Mouse (Mus musculus): ENCODE data around the gene Hmga1b. TPM values are rescaled to one million over a fixed set of nuclear protein-coding genes. Genes with fewer than 3 reads are reported as not detected.
"Not testable (repeated sequence)": the region's sequence is repeated elsewhere in the genome, so short reads cannot be mapped to it uniquely, and the experiment has no call there.

Hmga1b gene
- polyA plus RNA-seq, 1 experiment from 2014 or later: 5.9 TPM

DNA sequence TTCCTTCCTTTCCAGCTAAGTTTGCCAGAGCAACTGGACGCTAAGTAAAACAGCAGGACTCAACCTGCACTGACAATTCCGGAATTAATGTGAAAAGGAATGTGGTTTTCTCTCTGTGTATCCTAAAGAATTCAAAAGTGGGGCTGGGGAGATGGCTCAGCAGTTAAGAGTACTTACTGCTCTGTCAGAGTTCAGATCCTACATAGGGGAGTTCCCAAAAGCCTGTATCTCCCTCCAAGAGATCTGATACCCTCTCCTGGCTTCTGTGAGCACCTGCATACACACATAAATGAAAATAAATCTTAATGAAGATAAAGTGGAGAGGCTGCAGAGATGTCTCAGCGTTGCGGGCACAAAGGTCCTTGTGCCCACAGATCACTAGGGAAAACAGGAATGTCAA, 11.0 kb upstream of the Hmga1b start:
- 76% methylated on average over 4 of the region's 4 CpGs for WGBS

GRCm38 (mm10) chr11:120760236-120760635, 2.4 kb upstream of the Hmga1b start:
- WGBS: 82% methylated on average over 9 of the region's 9 CpGs
- Histone ChIP-seq H3K27ac (ENCODE audit: low read length) (no peak overlapping the region), H3K4me1 (ENCODE audit: control insufficient read depth, insufficient read depth, low read length) (no peaks in the 10 kb centered on the region)

More for the DNA sequence above, 11.0 kb upstream of the Hmga1b start:
- Histone ChIP-seq H3K9ac (ENCODE audit: low read depth, low read length) (no peak overlapping the region), H3K27ac (ENCODE audit: low read length) (no peak overlapping the region), H3K4me1 (ENCODE audit: control insufficient read depth, insufficient read depth, low read length) (no peaks in the 10 kb centered on the region), H3K36me3 (ENCODE audit: control insufficient read depth, insufficient read depth, low read length) (no peaks in the 10 kb centered on the region), H3K4me3 (ENCODE audit: low read length) (no peak overlapping the region), H3K27me3 (replicated peaks; ENCODE audit: control insufficient read depth, insufficient read depth, low read length) (no peaks in the 10 kb centered on the region), H3K4me2 (ENCODE audit: low read depth, low read length) (no peak overlapping the region), H3K9me3 (ENCODE audit: control insufficient read depth, low read length) (no peaks in the 10 kb centered on the region)
- ATAC-seq: no peak

DNA sequence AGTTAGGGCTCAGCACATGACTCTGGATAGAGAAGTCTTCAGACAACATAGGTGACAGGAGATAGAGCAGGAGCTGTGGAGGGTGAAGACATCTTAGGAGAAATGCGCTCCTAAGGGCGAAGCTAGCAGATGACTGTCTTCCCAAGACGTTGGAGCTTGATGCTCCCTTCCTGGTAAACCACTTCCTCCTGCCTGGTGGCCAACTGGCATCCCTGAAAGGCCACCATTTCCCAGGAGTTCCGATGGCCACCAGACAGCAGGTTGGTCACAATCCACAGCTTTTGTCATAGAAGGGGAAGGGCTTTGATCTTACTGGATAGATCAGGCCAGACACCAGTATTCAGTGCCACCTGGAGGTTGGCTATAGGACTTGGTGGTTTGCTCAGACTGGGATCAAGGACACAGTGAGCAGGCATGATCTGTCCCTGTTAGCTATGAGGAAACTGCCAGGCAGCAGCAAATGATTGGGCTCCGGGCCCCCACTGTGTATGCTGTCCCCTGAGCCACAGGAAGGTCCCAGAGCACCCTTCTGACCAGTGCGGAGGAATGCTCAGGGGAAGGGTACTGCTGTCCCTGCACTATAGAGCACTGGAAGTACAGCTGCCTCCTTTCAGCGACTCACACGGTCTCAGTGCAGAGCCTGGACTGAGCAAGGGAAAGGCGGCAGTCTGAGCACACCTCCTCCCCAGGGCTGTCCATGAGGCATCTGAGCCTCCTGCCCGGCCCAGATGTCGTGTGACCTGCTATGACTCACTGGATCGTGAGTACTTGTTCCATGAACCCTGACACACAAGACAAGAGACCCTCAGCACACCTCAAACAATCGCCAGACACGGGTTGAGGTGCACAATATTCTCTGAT, 553 bp upstream of the Hmga1b start:
- Histone ChIP-seq H3K4me2 (ENCODE audit: low read depth, low read length) (peak overlapping the region; percentile 21), H3K27ac (ENCODE audit: low read length) (peak overlapping the region; percentile 97), H3K4me3 (ENCODE audit: low read length) (no peak overlapping the region), H3K27me3 (replicated peaks; ENCODE audit: control insufficient read depth, insufficient read depth, low read length) (0 out of 2 replicates have a peak, but pooled peaks cover 2% of the 10 kb centered on the region), H3K9me3 (ENCODE audit: control insufficient read depth, low read length) (peaks cover 15% of the 10 kb centered on the region), H3K9ac (ENCODE audit: low read depth, low read length) (peak overlapping the region; percentile 54), H3K36me3 (ENCODE audit: control insufficient read depth, insufficient read depth, low read length) (no peaks in the 10 kb centered on the region), H3K4me1 (ENCODE audit: control insufficient read depth, insufficient read depth, low read length) (no peaks in the 10 kb centered on the region)
- WGBS: 57% methylated on average over 14 of the region's 14 CpGs
- peak; percentile 91 for ATAC-seq

More at GRCm38 (mm10) chr11:120760236-120760635, 2.4 kb upstream of the Hmga1b start:
- Histone ChIP-seq H3K36me3 (ENCODE audit: control insufficient read depth, insufficient read depth, low read length) (no peaks in the 10 kb centered on the region), H3K9ac (ENCODE audit: low read depth, low read length) (no peak overlapping the region), H3K27me3 (replicated peaks; ENCODE audit: control insufficient read depth, insufficient read depth, low read length) (0 out of 2 replicates have a peak, but pooled peaks cover 2% of the 10 kb centered on the region), H3K9me3 (ENCODE audit: control insufficient read depth, low read length) (peaks cover 15% of the 10 kb centered on the region), H3K4me3 (ENCODE audit: low read length) (no peak overlapping the region), H3K4me2 (ENCODE audit: low read depth, low read length) (no peak overlapping the region)
- ATAC-seq: no peak

- H3K4me1 ChIP-seq (ENCODE audit: control insufficient read depth, insufficient read depth, low read length); H3K9me3 ChIP-seq (ENCODE audit: control insufficient read depth, low read length); H3K4me3 ChIP-seq (ENCODE audit: low read length); H3K27me3 ChIP-seq (replicated peaks; ENCODE audit: control insufficient read depth, insufficient read depth, low read length); H3K36me3 ChIP-seq (ENCODE audit: control insufficient read depth, insufficient read depth, low read length): not testable (repeated sequence)
- H3K9ac ChIP-seq (ENCODE audit: low read depth, low read length): peak overlapping the region; percentile 45; the same call in 1 of the 2 replicates
- peak overlapping the region; percentile 97 for H3K27ac ChIP-seq (ENCODE audit: low read length)
- H3K4me2 ChIP-seq (ENCODE audit: low read depth, low read length): peak overlapping the region; percentile 21
- WGBS: 24% methylated on average over 5 of the region's 23 CpGs
- peak; percentile 62 for ATAC-seq
These were observed 766 bp downstream of the Hmga1b start for GRCm38 (mm10) chr11:120763121-120763999.

GRCm38 (mm10) chr11:120767023-120767422, 4.4 kb downstream of the Hmga1b start:
- not testable (repeated sequence) for H3K9me3 ChIP-seq (ENCODE audit: control insufficient read depth, low read length)

GRCm38 (mm10) chr11:120768206-120768605, 5.6 kb downstream of the Hmga1b start:
- Histone ChIP-seq H3K9me3 (ENCODE audit: control insufficient read depth, low read length) (no peaks in the 10 kb centered on the region), H3K4me1 (ENCODE audit: control insufficient read depth, insufficient read depth, low read length) (peaks cover 2% of the 10 kb centered on the region; the same call in 1 of the 2 replicates), H3K27ac (ENCODE audit: low read length) (peak overlapping the region; percentile 46), H3K27me3 (replicated peaks; ENCODE audit: control insufficient read depth, insufficient read depth, low read length) (no peaks in the 10 kb centered on the region), H3K4me2 (ENCODE audit: low read depth, low read length) (no peak overlapping the region), H3K9ac (ENCODE audit: low read depth, low read length) (no peak overlapping the region), H3K4me3 (ENCODE audit: low read length) (no peak overlapping the region), H3K36me3 (ENCODE audit: control insufficient read depth, insufficient read depth, low read length) (no peaks in the 10 kb centered on the region)
- 79% methylated on average over 1 of the region's 1 CpGs for WGBS
- ATAC-seq: peak; percentile 87

More at GRCm38 (mm10) chr11:120767023-120767422, 4.4 kb downstream of the Hmga1b start:
- H3K4me3 ChIP-seq (ENCODE audit: low read length); ATAC-seq; H3K9ac ChIP-seq (ENCODE audit: low read depth, low read length); H3K4me2 ChIP-seq (ENCODE audit: low read depth, low read length); H3K27me3 ChIP-seq (replicated peaks; ENCODE audit: control insufficient read depth, insufficient read depth, low read length); H3K27ac ChIP-seq (ENCODE audit: low read length); H3K4me1 ChIP-seq (ENCODE audit: control insufficient read depth, insufficient read depth, low read length); H3K36me3 ChIP-seq (ENCODE audit: control insufficient read depth, insufficient read depth, low read length): not testable (repeated sequence)
- 75% methylated on average over 4 of the region's 7 CpGs for WGBS

DNA sequence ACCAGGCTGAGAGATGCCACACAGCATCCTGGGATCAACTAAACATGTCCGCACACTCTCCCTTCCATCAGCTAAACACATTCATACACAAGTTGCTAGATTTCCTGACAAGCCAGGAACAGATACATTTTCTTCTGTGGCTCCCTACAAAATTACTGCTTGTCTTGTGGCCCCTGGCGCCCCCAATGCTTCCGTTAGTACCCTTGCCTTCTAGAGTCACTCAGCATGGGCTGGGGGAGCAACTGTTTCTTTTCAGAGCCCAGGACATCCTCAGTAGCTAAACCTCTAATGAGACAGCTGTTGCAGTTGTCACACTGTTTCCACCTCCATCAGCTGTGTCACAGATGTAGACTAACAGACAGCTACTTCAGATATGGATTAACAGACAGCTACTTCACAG, 10.2 kb downstream of the Hmga1b start:
- Histone ChIP-seq H3K9me3 (ENCODE audit: control insufficient read depth, low read length) (no peaks in the 10 kb centered on the region), H3K36me3 (ENCODE audit: control insufficient read depth, insufficient read depth, low read length) (no peaks in the 10 kb centered on the region), H3K9ac (ENCODE audit: low read depth, low read length) (no peak overlapping the region), H3K4me2 (ENCODE audit: low read depth, low read length) (no peak overlapping the region), H3K4me1 (ENCODE audit: control insufficient read depth, insufficient read depth, low read length) (peaks cover 5% of the 10 kb centered on the region; the same call in 1 of the 2 replicates), H3K27me3 (replicated peaks; ENCODE audit: control insufficient read depth, insufficient read depth, low read length) (no peaks in the 10 kb centered on the region), H3K4me3 (ENCODE audit: low read length) (no peak overlapping the region), H3K27ac (ENCODE audit: low read length) (no peak overlapping the region)
- ATAC-seq: no peak
- 84% methylated on average over 3 of the region's 3 CpGs for WGBS

DNA sequence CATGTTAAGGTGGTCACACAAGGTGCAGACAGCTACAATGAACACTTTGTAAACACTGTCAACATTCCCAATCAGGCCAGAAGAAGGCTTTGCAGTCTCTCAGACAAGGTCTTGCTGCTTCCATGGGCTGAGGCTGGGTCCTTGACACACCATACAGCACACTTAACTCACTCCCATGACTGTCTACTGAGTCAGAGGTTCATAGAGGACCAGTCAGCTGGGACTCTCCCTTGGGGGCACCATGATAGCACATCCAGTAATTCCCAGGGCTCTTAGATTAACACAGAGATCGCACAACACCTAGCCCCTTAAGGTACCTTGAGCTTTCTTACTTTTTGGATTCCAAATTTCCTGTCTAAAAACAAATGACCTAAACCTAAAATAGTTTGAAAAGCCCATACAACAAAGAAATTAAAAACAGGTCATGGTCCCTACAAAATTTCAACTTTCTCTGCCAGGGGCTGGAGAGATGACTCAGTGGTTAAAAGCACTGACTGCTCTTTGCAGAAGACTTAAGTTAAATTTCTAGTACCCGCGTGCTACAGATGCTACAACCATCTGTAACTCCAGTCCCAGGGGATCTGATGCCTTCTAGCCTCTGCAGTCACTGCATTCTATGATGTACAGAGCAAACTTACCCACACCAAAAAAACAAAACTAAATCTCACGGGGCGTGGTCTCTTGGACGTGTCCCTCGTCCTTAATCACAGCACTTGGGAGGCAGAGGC, 11.0 kb downstream of the Hmga1b start:
- H3K27ac ChIP-seq (ENCODE audit: low read length): no peak overlapping the region
- ATAC-seq: no peak
- no peaks in the 10 kb centered on the region for H3K36me3 ChIP-seq (ENCODE audit: control insufficient read depth, insufficient read depth, low read length)
- no peaks in the 10 kb centered on the region for H3K27me3 ChIP-seq (replicated peaks; ENCODE audit: control insufficient read depth, insufficient read depth, low read length)
- no peak overlapping the region for H3K9ac ChIP-seq (ENCODE audit: low read depth, low read length)
- no peaks in the 10 kb centered on the region for H3K9me3 ChIP-seq (ENCODE audit: control insufficient read depth, low read length)
- H3K4me1 ChIP-seq (ENCODE audit: control insufficient read depth, insufficient read depth, low read length): 0 out of 2 replicates have a peak, but pooled peaks cover 3% of the 10 kb centered on the region
- H3K4me2 ChIP-seq (ENCODE audit: low read depth, low read length): no peak overlapping the region
- 86% methylated on average over 7 of the region's 7 CpGs for WGBS
- H3K4me3 ChIP-seq (ENCODE audit: low read length): no peak overlapping the region

Measured in intestine, embryonic 16.5 days (tissue).